Mouse (Mus musculus): ENCODE measurements at regions not wholly inside any gene's neighbourhood (a gene's known extent, or its start where the extent isn't known, plus 50 kb on each side); places are given as distances from the start of the nearest gene placed in this dataset.
"Not testable (repeated sequence)": the region's sequence is repeated elsewhere in the genome, so short reads cannot be mapped to it uniquely, and the experiment has no call there.

- no peak for DNase-seq (ENCODE audit: low spot score in 2 of 2)
These were observed 119.5 kb upstream of the Nebl start for GRCm38 (mm10) chr2:17850741-17851140.

GRCm38 (mm10) chr2:17849267-17849666 lies 118.0 kb upstream of the Nebl start:
- no peak for DNase-seq (ENCODE audit: low spot score in 2 of 2)

DNA sequence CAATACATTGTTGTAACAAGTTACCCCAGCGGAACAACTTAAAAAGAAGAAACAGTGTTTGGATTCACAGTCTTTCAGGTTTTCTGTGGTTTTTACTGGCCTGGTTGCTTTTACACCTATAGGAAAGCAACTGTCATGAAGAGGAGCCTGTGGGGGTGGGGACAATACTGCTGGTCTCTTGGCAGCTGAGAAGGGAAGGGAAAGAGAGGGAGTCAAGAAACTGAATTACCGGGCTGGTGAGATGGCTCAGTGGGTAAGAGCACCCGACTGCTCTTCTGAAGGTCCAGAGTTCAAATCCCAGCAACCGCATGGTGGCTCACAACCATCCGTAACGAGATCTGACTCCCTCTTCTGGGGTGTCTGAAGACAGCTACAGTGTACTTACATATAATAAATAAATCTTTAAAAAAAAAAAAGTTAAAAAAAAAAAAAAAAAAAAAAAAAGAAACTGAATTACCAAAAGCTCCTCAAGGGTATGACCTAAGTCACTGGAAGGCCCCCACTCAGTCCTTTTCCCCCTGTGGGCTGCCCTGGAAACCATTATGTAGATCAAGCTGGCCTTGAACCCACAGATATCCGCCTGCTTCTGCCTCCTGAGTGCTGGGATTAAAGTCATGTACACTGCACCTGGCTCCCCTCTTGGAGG lies 114.3 kb upstream of the Nebl start:
- not testable (repeated sequence) for DNase-seq (ENCODE audit: low spot score in 2 of 2)

GRCm38 (mm10) chr2:17844662-17845446 lies 113.6 kb upstream of the Nebl start:
- no peak for DNase-seq (ENCODE audit: low spot score in 2 of 2)

- DNase-seq (ENCODE audit: low spot score in 2 of 2), result peak; percentile 33 to 45
These were observed 110.7 kb upstream of the Nebl start for GRCm38 (mm10) chr2:17841963-17842362.

DNA sequence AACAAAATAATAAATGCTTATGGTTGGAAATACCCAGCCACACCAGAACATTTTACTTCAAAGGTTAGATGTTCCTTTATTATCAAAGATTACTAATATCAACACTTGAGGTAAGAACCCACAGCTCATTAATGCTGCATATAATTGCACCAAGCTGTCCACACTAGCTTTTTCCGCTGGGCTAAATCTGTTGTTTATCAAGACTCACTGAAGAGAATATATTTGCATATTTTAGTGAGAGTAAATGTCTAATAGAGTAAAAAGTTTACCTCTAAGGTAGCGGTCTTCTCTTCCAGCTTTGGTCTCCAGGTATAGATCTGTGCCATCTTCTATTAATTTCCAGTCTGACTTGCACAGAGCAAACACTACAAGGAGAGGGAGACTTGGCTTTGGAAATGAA lies 110.3 kb upstream of the Nebl start:
- DNase-seq (ENCODE audit: low spot score in 2 of 2), result no peak

GRCm38 (mm10) chr2:17840941-17841498 lies 109.8 kb upstream of the Nebl start:
- no peak for DNase-seq (ENCODE audit: low spot score in 2 of 2)

GRCm38 (mm10) chr2:17839649-17840048 lies 108.4 kb upstream of the Nebl start:
- no peak for DNase-seq (ENCODE audit: low spot score in 2 of 2)

GRCm38 (mm10) chr2:17838859-17839581 lies 107.8 kb upstream of the Nebl start:
- DNase-seq (ENCODE audit: low spot score in 2 of 2), result no peak

DNA sequence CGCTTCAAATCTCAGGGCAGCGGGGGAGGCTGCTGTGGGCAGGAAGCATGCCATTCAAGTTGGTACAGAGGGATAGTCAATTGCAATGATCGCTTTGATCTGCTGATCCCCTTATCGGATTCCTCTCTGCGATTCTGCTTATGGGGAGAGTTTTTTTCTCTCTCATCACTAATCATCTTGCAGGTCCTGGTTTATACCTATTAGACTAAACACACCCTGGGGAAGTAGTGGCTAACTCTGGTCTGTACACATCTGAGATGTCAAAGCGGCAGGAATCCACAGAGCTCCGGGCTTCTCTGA lies 107.1 kb upstream of the Nebl start:
- DNase-seq (ENCODE audit: low spot score in 2 of 2), result no peak

DNA sequence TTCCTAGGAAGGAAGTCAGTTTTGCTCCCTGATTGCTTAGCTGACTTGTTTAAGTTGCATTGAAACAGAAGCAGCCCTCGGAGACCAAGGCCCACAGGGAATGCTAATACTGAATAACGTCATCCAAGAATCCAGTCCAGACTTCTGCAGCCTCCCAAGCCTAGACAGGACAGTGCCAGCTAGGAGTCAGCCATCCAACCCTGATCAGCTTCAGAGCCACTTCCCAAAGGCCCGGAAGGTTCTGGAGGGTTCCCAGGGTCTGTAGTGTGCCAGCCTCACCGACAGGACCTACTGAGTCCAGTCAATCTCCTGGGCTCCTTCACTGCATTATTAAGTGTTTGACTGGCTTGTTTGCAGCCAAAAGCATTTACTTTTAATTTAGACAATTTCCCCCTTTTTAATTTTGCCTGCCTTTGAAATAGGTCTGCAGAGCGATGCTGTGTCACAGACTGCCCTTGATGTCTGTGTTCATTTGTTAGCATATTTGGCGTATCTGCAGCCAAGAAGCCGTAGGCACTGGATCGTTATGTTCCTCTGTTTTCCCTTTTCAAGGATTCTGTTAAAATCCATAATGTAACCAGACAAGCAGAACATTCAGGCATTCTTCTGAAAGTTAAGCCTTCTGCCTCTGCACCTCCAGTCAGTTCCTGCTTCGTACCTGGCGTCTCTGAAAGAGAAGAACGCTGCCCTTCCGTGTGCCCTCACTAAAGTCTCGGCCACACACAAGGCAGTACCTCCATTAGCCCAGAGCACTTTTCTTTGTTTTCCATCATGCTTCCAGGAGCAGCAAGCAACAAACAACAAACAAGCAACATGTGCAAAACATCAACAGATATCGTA lies 106.5 kb upstream of the Nebl start:
- no peak for DNase-seq (ENCODE audit: low spot score in 2 of 2)

DNA sequence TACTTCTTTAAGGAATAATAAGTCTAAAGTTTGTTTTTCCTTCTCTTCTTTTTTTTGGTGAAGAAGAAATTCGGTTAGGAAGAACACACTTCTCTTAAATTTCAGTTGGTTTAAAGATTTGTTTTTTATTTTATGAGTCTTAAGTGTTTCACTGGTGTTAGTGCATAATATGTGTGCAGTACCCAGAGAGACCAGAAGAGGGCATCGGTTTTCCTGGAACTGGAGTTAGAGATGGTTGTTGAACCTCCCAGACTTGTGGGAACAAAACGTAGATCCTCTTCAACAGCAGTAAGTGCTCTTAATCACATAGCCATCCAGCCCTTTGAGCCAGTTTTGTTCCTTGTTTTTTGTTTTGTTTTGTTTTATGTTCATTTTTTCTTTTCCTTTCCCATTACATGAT lies 101.5 kb upstream of the Nebl start:
- DNase-seq (ENCODE audit: low spot score in 2 of 2), result no peak

DNA sequence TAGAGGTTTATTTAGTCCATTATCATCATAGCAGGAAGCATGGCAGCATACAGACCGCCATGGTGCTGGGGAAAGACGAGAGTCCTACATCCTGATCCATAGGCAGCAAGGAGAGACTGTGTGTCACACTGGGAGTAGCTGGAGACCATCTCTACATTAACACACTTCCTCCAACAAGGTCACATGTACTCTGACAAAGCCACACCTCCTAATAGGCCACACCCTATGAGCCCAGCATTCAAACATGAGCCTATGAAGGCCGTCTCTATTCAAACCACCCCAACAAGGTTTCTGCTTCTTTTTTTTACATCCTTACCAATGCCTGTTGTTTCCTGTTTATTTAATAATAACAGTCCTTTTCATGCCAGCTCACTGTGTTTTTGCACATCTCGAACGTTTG lies 99.0 kb upstream of the Nebl start:
- DNase-seq (ENCODE audit: low spot score in 2 of 2), result no peak

- no peak for DNase-seq (ENCODE audit: low spot score in 2 of 2)
These were observed 94.0 kb upstream of the Nebl start for GRCm38 (mm10) chr2:17825271-17825670.

- no peak for DNase-seq (ENCODE audit: low spot score in 2 of 2)
These were observed 92.9 kb upstream of the Nebl start for GRCm38 (mm10) chr2:17824176-17824575.

GRCm38 (mm10) chr2:17822621-17823006 lies 91.3 kb upstream of the Nebl start:
- no peak for DNase-seq (ENCODE audit: low spot score in 2 of 2)

DNA sequence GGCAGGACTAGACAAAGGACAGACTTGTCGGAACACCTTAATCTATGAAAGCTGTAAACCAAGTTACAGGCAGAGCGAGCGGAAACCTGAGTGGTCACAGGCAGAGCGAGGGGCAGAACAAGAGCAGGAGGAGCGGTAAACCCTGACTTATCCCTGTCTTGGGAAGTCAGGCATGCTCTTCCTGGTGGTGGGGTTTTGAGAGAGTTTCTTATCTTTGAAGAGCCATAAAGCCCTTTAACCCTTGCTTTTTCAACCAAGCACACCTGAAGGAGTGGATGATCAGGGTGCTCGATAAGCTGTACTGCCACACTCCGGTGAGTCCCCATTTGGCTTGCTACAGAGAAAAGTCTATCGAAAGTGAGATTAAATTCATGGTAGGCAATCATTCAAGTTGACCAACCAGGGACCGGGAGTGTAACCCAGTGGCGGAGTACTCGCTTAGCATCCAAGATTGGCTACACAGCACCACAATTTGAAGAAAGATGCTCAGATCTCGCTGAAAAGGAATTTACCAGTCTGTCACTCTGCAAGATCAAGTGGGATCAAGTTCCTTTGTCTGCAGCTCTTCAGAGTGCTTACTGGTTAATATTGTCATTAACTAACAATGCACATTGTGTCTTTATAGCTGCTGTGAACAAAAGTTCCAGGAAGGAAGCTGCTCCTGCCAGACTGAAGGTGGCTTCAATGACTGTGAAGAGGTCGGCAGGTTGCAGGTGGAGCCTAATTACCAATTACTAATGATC lies 90.8 kb upstream of the Nebl start:
- no peak for DNase-seq (ENCODE audit: low spot score in 2 of 2)

DNA sequence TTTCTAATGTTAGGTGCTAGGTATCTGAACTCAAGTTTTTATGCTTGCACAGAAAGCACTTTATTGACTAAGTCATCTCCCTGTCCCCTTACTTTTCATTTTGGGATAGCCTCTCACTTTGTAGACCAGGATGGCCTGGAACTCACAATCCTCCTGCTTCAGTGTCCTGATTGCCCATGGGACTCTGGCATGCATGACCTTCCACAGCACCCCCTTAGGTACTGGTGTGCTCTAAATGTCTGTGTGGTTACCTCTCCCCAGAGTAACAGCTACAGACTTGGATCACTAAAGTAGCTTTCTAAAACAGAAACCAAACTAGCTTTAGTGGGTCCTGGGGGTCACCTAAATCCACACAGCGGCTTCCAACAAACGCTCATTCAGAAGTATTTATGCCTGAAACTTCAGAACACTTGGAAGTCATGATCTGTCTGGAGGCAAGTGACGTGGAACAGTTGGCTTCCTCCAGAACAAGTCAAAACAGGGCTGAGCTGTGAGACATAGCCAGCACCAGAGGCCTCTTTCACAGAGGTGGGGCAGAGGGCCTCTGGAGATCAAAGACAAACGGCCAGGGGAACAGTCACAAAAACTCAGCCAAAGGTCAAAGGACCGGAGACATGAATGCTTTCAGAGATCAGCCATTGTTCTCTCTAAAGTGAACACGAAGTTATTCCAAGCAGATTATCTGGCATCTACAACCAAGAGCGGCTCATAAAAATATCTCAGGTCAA lies 80.8 kb upstream of the Nebl start:
- DNase-seq (ENCODE audit: low spot score in 2 of 2), result no peak

Data from left cerebral cortex, adult 18-20 months (tissue).